ENCODE assay signal across 27 mouse cellular contexts in genomic region chr4:64724851-64725250, GRCm38 (mm10).
"Had no signal": no experiment of that assay in that cellular context is flagged by ENCODE, and none has a peak within 500 bp of the region (broad histone marks: within the 10 kb centered on the region; RNA-seq: fewer than 3 reads in every experiment).

No protein-coding gene starts in this region.

- DNase-seq: left cerebral cortex, postnatal 4 days; liver, embryonic 13.5 days; liver, postnatal 0 days; lung, adult 18-20 months; lung, adult 2 months; lung, embryonic 14.5 days; lung, postnatal 10 days; lung, postnatal 14 days; lung, postnatal 36 days; lung, postnatal 4 days; midbrain, embryonic 14.5 days had no signal

- H3K9me3 ChIP-seq: limb, embryonic 10.5 days; limb, embryonic 12.5 days; limb, embryonic 13.5 days; limb, embryonic 15.5 days; liver, embryonic 12.5 days; liver, embryonic 13.5 days; liver, embryonic 15.5 days; lung, embryonic 15.5 days; megakaryocyte, embryonic 14.5 days; midbrain, embryonic 10.5 days; midbrain, embryonic 12.5 days; midbrain, embryonic 13.5 days; midbrain, embryonic 15.5 days; neural tube, embryonic 12.5 days had no signal

- H3K36me3 ChIP-seq: limb, embryonic 10.5 days; limb, embryonic 12.5 days; limb, embryonic 13.5 days; limb, embryonic 15.5 days; liver, embryonic 12.5 days; liver, embryonic 13.5 days; liver, embryonic 15.5 days; lung, embryonic 15.5 days; midbrain, embryonic 10.5 days; midbrain, embryonic 12.5 days; midbrain, embryonic 13.5 days; midbrain, embryonic 15.5 days; neural tube, embryonic 12.5 days had no signal

- H3K27me3 ChIP-seq: limb, embryonic 12.5 days; limb, embryonic 13.5 days; limb, embryonic 15.5 days; liver, embryonic 12.5 days; liver, embryonic 13.5 days; liver, embryonic 15.5 days; lung, embryonic 15.5 days; megakaryocyte, embryonic 14.5 days; midbrain, embryonic 12.5 days; midbrain, embryonic 13.5 days; midbrain, embryonic 15.5 days; neural tube, embryonic 12.5 days had no signal

- H3K4me1 ChIP-seq: limb, embryonic 10.5 days; limb, embryonic 12.5 days; limb, embryonic 13.5 days; limb, embryonic 15.5 days; liver, embryonic 12.5 days; liver, embryonic 13.5 days; liver, embryonic 15.5 days; lung, embryonic 15.5 days; megakaryocyte, embryonic 14.5 days; midbrain, embryonic 10.5 days; midbrain, embryonic 12.5 days; midbrain, embryonic 13.5 days; midbrain, embryonic 15.5 days; neural tube, embryonic 12.5 days had no signal

- H3K4me3 ChIP-seq: limb, embryonic 10.5 days; limb, embryonic 12.5 days; limb, embryonic 13.5 days; limb, embryonic 15.5 days; liver, embryonic 12.5 days; liver, embryonic 13.5 days; liver, embryonic 15.5 days; lung, embryonic 15.5 days; megakaryocyte, embryonic 14.5 days; midbrain, embryonic 10.5 days; midbrain, embryonic 12.5 days; midbrain, embryonic 13.5 days; midbrain, embryonic 15.5 days; myocyte; neural tube, embryonic 12.5 days had no signal

- H3K27ac ChIP-seq: limb, embryonic 10.5 days; limb, embryonic 12.5 days; limb, embryonic 13.5 days; limb, embryonic 15.5 days; liver, embryonic 12.5 days; liver, embryonic 13.5 days; liver, embryonic 14.5 days; liver, embryonic 15.5 days; lung, embryonic 15.5 days; macrophage; midbrain, embryonic 10.5 days; midbrain, embryonic 12.5 days; midbrain, embryonic 13.5 days; midbrain, embryonic 15.5 days; neural tube, embryonic 12.5 days had no signal
